Mouse (Mus musculus): ENCODE data around the gene Gstm1. TPM values are rescaled to one million over a fixed set of nuclear protein-coding genes. Genes with fewer than 3 reads are reported as not detected.

Gstm1 gene
- polyA plus RNA-seq (2014; fragmentation: Nextera tagmentation; extraction: Ambion mirVana), result 63.0 and 73.6 TPM in 2 replicates

- peak; percentile 99 for ATAC-seq (ENCODE audit: low FRiP score, low TSS enrichment)
- Histone ChIP-seq H3K9ac (ENCODE audit: low read depth, low read length) (peak within 1 kb of the TSS; percentile 52), H3K27ac (ENCODE audit: low read depth, low read length) (peak within 1 kb of the TSS; percentile 87), H3K27me3 (ENCODE audit: control insufficient read depth, insufficient read depth, low read length) (no peaks in the 10 kb centered on the region), H3K4me3 (ENCODE audit: low read length) (peak within 1 kb of the TSS; percentile 37), H3K36me3 (ENCODE audit: control insufficient read depth, insufficient read depth, low read length) (no peaks in the 10 kb centered on the region), H3K4me1 (ENCODE audit: control insufficient read depth, insufficient read depth, low read length) (0 out of 2 replicates have a peak, but pooled peaks cover 4% of the 10 kb centered on the region), H3K4me2 (replicated peaks; ENCODE audit: low read depth, low read length) (peak within 1 kb of the TSS; percentile 60), H3K9me3 (ENCODE audit: control insufficient read depth, low read length) (no peaks in the 10 kb centered on the region)
- WGBS, result under 1% methylated on average over 31 of the region's 31 CpGs
Observed at GRCm38 (mm10) chr3:108017473-108018189, at the start of gene Gstm1. TSS of gene Gstm1 (minus strand) at chr3:108017973.

- Histone ChIP-seq H3K4me3 (ENCODE audit: low read length) (no peak overlapping the region), H3K27me3 (ENCODE audit: control insufficient read depth, insufficient read depth, low read length) (no peaks in the 10 kb centered on the region; the same call in 1 of the 2 replicates), H3K36me3 (ENCODE audit: control insufficient read depth, insufficient read depth, low read length) (no peaks in the 10 kb centered on the region), H3K9ac (ENCODE audit: low read depth, low read length) (no peak overlapping the region), H3K4me1 (ENCODE audit: control insufficient read depth, insufficient read depth, low read length) (no peaks in the 10 kb centered on the region), H3K9me3 (ENCODE audit: control insufficient read depth, low read length) (no peaks in the 10 kb centered on the region), H3K4me2 (replicated peaks; ENCODE audit: low read depth, low read length) (no peak overlapping the region), H3K27ac (ENCODE audit: low read depth, low read length) (no peak overlapping the region)
- ATAC-seq (ENCODE audit: low FRiP score, low TSS enrichment), result 0 out of 2 replicates have a peak, but pooled peaks have one; percentile 33
- 46% methylated on average over 6 of the region's 6 CpGs for WGBS
Observed at GRCm38 (mm10) chr3:108067370-108067934, 49.7 kb upstream of the Gstm1 start.

- Histone ChIP-seq H3K4me2 (replicated peaks; ENCODE audit: low read depth, low read length) (no peak overlapping the region), H3K4me1 (ENCODE audit: control insufficient read depth, insufficient read depth, low read length) (no peaks in the 10 kb centered on the region), H3K36me3 (ENCODE audit: control insufficient read depth, insufficient read depth, low read length) (no peaks in the 10 kb centered on the region), H3K27me3 (ENCODE audit: control insufficient read depth, insufficient read depth, low read length) (no peaks in the 10 kb centered on the region; the same call in 1 of the 2 replicates), H3K4me3 (ENCODE audit: low read length) (no peak overlapping the region), H3K27ac (ENCODE audit: low read depth, low read length) (no peak overlapping the region), H3K9ac (ENCODE audit: low read depth, low read length) (no peak overlapping the region), H3K9me3 (ENCODE audit: control insufficient read depth, low read length) (no peaks in the 10 kb centered on the region)
- 86% methylated on average over 9 of the region's 9 CpGs for WGBS
- ATAC-seq (ENCODE audit: low FRiP score, low TSS enrichment), result no peak
Observed at GRCm38 (mm10) chr3:108065551-108065950, 47.8 kb upstream of the Gstm1 start.

- Histone ChIP-seq H3K9ac (ENCODE audit: low read depth, low read length) (no peak overlapping the region), H3K4me1 (ENCODE audit: control insufficient read depth, insufficient read depth, low read length) (no peaks in the 10 kb centered on the region), H3K9me3 (ENCODE audit: control insufficient read depth, low read length) (no peaks in the 10 kb centered on the region), H3K36me3 (ENCODE audit: control insufficient read depth, insufficient read depth, low read length) (no peaks in the 10 kb centered on the region), H3K4me3 (ENCODE audit: low read length) (no peak overlapping the region), H3K4me2 (replicated peaks; ENCODE audit: low read depth, low read length) (no peak overlapping the region), H3K27ac (ENCODE audit: low read depth, low read length) (no peak overlapping the region), H3K27me3 (ENCODE audit: control insufficient read depth, insufficient read depth, low read length) (no peaks in the 10 kb centered on the region; the same call in 1 of the 2 replicates)
- no peak; the same call in 1 of the 2 replicates for ATAC-seq (ENCODE audit: low FRiP score, low TSS enrichment)
- 75% methylated on average over 4 of the region's 4 CpGs for WGBS
Observed at GRCm38 (mm10) chr3:108064672-108065071, 46.9 kb upstream of the Gstm1 start.

- Histone ChIP-seq H3K27me3 (ENCODE audit: control insufficient read depth, insufficient read depth, low read length) (no peaks in the 10 kb centered on the region; the same call in 1 of the 2 replicates), H3K4me3 (ENCODE audit: low read length) (no peak overlapping the region), H3K9ac (ENCODE audit: low read depth, low read length) (no peak overlapping the region), H3K27ac (ENCODE audit: low read depth, low read length) (no peak overlapping the region), H3K36me3 (ENCODE audit: control insufficient read depth, insufficient read depth, low read length) (no peaks in the 10 kb centered on the region), H3K4me2 (replicated peaks; ENCODE audit: low read depth, low read length) (no peak overlapping the region), H3K4me1 (ENCODE audit: control insufficient read depth, insufficient read depth, low read length) (no peaks in the 10 kb centered on the region), H3K9me3 (ENCODE audit: control insufficient read depth, low read length) (no peaks in the 10 kb centered on the region)
- ATAC-seq (ENCODE audit: low FRiP score, low TSS enrichment), result no peak
- WGBS, result 78% methylated on average over 8 of the region's 8 CpGs
Observed at GRCm38 (mm10) chr3:108062648-108063047, 44.9 kb upstream of the Gstm1 start.

GRCm38 (mm10) chr3:108061420-108061819, 43.6 kb upstream of the Gstm1 start:
- Histone ChIP-seq H3K36me3 (ENCODE audit: control insufficient read depth, insufficient read depth, low read length) (no peaks in the 10 kb centered on the region), H3K9ac (ENCODE audit: low read depth, low read length) (no peak overlapping the region), H3K27ac (ENCODE audit: low read depth, low read length) (no peak overlapping the region), H3K27me3 (ENCODE audit: control insufficient read depth, insufficient read depth, low read length) (no peaks in the 10 kb centered on the region; the same call in 1 of the 2 replicates), H3K4me3 (ENCODE audit: low read length) (no peak overlapping the region), H3K4me1 (ENCODE audit: control insufficient read depth, insufficient read depth, low read length) (no peaks in the 10 kb centered on the region), H3K4me2 (replicated peaks; ENCODE audit: low read depth, low read length) (peak overlapping the region; percentile 23; the same call in 1 of the 2 replicates), H3K9me3 (ENCODE audit: control insufficient read depth, low read length) (no peaks in the 10 kb centered on the region)
- ATAC-seq (ENCODE audit: low FRiP score, low TSS enrichment), result no peak
- 23% methylated on average over 7 of the region's 7 CpGs for WGBS

GRCm38 (mm10) chr3:108050493-108050892, 32.7 kb upstream of the Gstm1 start:
- Histone ChIP-seq H3K27me3 (ENCODE audit: control insufficient read depth, insufficient read depth, low read length) (no peaks in the 10 kb centered on the region), H3K27ac (ENCODE audit: low read depth, low read length) (no peak overlapping the region), H3K4me1 (ENCODE audit: control insufficient read depth, insufficient read depth, low read length) (no peaks in the 10 kb centered on the region), H3K4me2 (replicated peaks; ENCODE audit: low read depth, low read length) (no peak overlapping the region), H3K9me3 (ENCODE audit: control insufficient read depth, low read length) (no peaks in the 10 kb centered on the region), H3K36me3 (ENCODE audit: control insufficient read depth, insufficient read depth, low read length) (no peaks in the 10 kb centered on the region), H3K9ac (ENCODE audit: low read depth, low read length) (no peak overlapping the region), H3K4me3 (ENCODE audit: low read length) (no peak overlapping the region)
- WGBS, result 93% methylated on average over 5 of the region's 5 CpGs
- no peak for ATAC-seq (ENCODE audit: low FRiP score, low TSS enrichment)

GRCm38 (mm10) chr3:108048306-108048705, 30.5 kb upstream of the Gstm1 start:
- Histone ChIP-seq H3K4me3 (ENCODE audit: low read length) (no peak overlapping the region), H3K4me1 (ENCODE audit: control insufficient read depth, insufficient read depth, low read length) (peaks cover 6% of the 10 kb centered on the region; the same call in 1 of the 2 replicates), H3K9ac (ENCODE audit: low read depth, low read length) (no peak overlapping the region), H3K9me3 (ENCODE audit: control insufficient read depth, low read length) (no peaks in the 10 kb centered on the region), H3K4me2 (replicated peaks; ENCODE audit: low read depth, low read length) (no peak overlapping the region), H3K36me3 (ENCODE audit: control insufficient read depth, insufficient read depth, low read length) (no peaks in the 10 kb centered on the region), H3K27ac (ENCODE audit: low read depth, low read length) (no peak overlapping the region), H3K27me3 (ENCODE audit: control insufficient read depth, insufficient read depth, low read length) (no peaks in the 10 kb centered on the region)
- 56% methylated on average over 3 of the region's 3 CpGs for WGBS
- no peak for ATAC-seq (ENCODE audit: low FRiP score, low TSS enrichment)
